Mouse (Mus musculus) embryonic fibroblast, embryonic 13.5 days (primary cell): Measurements from ENCODE around the gene Crtc1.

Experiments used
- CTCF ChIP-seq: IDR thresholded peaks from 2 replicates; pipeline ENCODE4 v1.5.1; 2011; ENCODE audit warnings: mild to moderate bottlenecking, control low read depth, low read length, moderate library complexity, borderline replicate concordance; ENCODE audit not compliant: insufficient read depth
- POLR2A ChIP-seq: IDR thresholded peaks from 2 replicates; pipeline ENCODE4 v1.6.1; 2011; ENCODE audit warnings: low read depth, mild to moderate bottlenecking, control low read depth, low read length, moderate library complexity

DNA sequence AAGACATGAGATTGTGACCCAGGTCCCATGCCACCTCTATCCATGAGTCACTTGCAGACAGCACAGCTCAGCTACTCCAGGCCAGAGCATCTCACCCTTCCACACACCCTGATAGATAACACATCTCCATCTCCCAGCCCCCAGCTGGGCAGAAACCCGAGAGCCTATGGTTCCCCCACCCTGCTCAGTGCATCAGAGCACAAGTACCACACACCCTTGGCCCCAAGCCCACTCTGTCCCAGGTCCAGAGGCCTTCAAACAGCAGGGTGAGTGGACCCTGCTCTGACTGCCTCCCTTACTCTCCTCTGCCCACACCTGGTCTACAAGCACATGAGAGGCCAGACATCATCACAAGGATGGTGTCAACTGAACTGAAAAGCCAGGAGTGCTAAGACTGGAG lies 28.5 kb upstream of the Crtc1 start:
- TF ChIP-seq CTCF (no peak), POLR2A (no peak)
